Mouse (Mus musculus) T-cell, adult 2 months (primary cell): Measurements from ENCODE around the gene Stat6.
"Not testable (repeated sequence)": the region's sequence is repeated elsewhere in the genome, so short reads cannot be mapped to it uniquely, and the experiment has no call there.

Experiments
- DNase-seq: peaks from one replicate; pipeline ENCODE4 v3.0.0; 2022; ENCODE audit warnings: low spot score

Stat6 gene

DNA sequence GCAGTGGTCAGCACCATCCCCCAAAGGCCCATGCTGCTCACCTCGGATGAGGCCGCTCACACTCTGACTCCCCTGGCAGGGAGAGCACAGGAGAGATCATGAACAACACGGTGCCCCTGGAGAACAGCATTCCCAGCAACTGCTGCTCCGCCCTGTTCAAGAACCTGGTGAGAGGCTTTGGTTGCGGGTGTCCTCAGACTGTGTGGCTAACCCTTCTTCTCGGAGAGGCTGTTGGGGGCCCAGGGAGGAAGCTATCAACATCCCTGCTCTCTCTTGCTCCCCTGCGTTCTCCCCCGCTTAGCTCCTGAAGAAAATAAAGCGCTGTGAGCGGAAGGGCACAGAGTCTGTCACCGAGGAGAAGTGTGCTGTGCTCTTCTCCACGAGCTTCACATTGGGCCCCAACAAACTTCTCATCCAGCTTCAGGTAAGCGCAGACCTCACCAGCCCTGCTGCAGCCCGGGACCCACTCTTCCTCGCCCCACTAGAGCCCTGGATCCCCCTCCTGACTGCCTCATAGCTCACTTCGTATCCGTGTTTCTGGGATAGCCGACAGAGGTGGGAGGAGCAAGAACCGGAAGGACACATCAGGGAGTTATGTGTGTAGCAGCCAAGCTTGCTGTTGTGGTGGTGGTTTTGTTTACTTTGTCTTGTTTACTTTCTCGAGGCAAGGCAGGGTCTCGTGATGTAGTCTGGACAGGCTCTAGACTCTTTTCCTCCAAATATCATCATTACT, 10.3 kb downstream of the Stat6 start:
- DNase-seq, result no peak

- no peak for DNase-seq
Observed at GRCm38 (mm10) chr10:127654970-127655579, 12.3 kb downstream of the Stat6 start.

DNA sequence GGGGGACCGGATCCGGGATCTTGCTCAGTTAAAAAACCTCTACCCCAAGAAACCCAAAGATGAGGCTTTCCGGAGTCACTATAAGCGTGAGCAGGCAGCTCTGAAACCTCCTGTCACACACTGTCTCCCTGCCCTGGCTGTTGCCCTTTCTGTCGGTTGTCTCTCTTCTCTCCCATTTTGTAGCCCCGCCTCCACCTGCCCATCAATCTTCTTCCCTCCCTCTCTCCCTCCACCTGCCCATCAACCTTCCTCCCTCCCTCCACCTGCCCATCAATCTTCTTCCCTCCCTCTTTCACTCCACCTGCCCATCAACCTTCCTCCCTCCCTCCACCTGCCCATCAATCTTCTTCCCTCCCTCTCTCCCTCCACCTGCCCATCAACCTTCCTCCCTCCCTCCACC, 14.8 kb downstream of the Stat6 start:
- DNase-seq, result not testable (repeated sequence)

DNA sequence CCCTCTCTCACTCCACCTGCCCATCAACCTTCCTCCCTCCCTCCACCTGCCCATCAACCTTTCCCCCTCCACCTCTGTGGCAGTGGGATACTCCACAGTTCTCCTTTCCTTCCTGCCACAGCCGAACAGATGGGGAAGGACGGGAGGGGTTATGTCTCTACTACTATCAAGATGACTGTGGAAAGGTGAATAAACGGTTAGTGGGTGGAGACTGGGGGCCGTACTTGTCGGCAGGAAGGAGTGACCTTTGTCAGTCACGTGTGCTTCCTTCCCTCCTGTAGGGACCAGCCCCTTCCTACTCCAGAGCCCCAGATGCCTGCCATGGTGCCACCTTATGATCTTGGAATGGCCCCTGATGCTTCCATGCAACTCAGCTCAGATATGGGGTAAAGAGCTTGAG, 15.3 kb downstream of the Stat6 start:
- DNase-seq, result no peak

GRCm38 (mm10) chr10:127659551-127659950, 16.8 kb downstream of the Stat6 start:
- DNase-seq, result no peak

DNA sequence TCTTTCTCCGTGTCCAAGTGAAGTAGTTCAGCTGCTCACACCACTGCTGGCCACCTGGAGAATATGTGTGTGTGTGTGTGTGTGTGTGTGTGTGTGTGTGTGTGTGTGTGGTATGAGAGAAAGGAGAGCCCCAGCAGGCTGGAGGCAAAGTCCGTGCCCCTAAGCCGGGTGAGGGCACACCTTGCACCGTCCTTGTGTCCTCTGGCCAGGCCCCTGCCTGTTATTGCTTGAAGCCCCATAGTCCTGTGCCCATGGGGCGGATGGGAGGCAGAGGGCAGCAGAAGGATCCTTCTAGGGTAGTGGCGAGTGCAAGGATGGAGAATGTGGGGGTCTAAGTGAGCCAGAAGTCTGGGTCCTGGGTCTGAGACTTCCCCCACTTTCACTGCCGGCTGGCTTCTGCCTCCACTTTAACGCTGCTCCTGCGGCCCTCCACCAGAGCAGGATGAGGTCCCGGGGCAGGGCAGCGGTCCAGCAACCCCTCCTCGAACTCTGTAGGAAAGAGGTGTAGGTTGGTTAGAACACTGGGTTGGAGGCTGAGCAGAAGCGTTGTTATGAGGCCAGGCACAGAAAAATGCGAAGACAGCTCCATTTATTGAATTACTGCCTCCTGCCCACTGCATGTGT, 18.6 kb downstream of the Stat6 start:
- DNase-seq, result no peak

- peak; percentile 66 for DNase-seq
Observed at GRCm38 (mm10) chr10:127661915-127662663, 19.3 kb downstream of the Stat6 start.

- peak; percentile 39 for DNase-seq
Observed at GRCm38 (mm10) chr10:127662666-127663253, 20.0 kb downstream of the Stat6 start.

DNA sequence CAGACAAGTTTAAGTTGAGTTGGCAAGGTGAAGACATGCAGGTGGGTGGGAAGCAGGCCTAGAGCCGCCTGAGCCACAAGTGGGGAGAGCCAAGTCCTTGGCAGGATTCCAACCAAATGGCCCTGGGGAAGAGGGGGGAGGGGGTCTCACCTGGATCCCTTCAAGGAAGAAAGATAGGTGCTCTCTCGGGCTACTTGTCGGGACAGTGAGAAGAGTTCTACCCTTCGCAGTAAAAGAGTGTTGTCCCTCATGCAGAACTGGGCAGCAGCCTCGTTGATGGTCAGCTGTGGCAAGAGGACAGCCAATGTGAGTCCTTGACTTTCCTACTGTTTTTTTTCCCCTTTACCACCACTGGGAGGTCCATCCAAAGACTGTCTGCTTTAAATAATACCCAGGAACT, 20.8 kb downstream of the Stat6 start:
- no peak for DNase-seq

GRCm38 (mm10) chr10:127664166-127664565, 21.4 kb downstream of the Stat6 start:
- DNase-seq, result no peak

DNA sequence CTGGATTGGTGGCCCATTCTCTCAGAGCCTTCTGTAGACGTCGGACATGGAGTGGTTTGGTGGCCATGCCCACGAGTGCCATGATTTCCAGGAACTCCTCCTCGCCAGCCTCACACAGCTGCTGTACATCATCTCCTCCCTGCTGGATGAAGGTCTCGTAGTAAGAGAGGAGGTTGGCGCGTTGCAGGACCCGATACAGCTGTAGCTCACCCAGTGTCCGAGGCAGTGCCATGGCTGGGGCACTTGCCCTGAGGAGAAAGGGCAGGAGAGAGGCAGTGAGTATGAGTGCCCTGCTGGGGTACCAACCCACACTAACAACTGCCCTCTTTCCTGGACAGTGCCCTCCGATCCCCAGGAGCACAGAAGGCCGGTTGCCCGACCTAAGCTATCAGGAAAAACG, 22.1 kb downstream of the Stat6 start:
- DNase-seq, result no peak

DNA sequence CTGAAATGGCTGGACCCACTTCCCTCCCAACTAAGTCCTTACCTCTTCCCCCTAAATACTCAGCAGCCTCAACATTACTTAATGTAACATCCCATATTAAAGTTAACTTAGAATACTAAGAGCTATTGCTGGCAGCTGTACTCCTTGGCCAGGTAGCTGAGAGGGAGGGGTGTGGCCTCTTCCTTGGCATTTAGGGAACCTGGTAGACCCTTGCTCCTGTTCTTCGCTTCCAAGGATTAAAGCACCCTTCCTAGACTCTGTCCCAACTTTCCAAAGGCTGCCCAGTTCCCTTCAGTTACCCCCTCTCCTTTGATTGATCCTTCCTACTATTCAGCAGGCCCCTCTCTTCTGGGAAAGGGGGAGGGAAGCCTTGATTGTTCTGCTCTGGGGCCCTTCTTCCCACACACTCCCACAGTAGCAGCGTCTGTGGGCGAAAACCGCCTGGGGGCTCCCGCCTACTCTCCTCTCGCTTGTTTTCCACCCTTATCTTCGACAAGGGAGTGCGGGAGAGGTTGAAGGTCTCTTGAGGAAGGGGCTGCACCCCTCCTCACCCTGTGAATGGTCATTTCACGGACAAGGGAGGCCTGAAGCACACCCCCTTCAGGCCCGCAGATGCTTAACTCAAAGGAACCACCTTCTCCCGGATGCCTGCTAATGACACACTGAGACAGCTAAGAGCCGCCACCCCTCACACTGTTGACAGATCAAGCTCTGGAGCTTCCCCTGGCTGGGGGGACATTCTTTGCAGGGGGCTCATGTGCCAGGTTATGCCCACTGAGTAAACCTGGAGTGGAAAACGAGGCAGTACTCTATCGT, 22.8 kb downstream of the Stat6 start:
- peak; percentile 44 for DNase-seq

- DNase-seq, result peak; percentile 65
Observed at GRCm38 (mm10) chr10:127666501-127667268, 23.9 kb downstream of the Stat6 start, which contains the start of gene Nemp1. Nemp1 (plus strand) TSS chr10:127666901.

DNA sequence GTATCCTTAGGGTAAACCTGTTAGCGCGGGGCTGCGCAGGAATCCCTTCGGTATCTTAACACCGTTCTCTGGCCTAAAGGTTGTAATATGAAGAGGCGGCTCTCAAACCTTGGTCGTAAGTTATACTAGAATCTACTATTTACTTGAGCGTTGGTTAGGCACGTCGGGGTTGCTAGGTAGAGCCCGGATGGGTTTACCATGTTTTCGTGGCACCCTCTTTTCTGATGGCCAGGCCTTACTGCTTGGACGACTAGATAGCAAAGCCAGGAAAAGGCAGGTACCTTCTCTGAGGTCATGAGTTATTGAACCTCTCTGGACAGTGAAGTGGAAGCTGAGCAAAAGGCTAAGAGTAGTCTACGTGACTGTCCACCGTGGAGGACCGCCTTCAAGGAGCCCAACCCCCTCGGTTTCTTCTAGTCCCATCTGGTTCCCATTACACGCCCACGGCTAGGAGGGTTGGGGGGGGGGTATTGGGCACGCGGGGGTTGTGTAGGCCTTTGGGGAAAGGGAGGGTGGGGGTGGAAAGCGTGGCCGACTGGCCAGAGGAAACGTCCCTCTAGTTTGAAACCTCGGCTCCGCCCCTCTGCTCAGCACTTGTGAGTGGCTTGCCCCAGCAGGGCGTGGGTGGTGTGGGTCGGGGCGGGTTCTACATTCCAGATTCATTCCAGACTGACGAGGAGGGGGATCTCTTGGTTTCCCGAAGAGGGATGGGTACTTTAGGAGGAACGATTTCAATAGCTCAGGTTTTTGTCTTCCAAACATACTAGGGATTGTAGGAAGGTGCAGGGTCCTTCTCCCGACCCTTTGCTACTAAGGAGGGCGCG, 24.7 kb downstream of the Stat6 start:
- peak; percentile 60 for DNase-seq

DNA sequence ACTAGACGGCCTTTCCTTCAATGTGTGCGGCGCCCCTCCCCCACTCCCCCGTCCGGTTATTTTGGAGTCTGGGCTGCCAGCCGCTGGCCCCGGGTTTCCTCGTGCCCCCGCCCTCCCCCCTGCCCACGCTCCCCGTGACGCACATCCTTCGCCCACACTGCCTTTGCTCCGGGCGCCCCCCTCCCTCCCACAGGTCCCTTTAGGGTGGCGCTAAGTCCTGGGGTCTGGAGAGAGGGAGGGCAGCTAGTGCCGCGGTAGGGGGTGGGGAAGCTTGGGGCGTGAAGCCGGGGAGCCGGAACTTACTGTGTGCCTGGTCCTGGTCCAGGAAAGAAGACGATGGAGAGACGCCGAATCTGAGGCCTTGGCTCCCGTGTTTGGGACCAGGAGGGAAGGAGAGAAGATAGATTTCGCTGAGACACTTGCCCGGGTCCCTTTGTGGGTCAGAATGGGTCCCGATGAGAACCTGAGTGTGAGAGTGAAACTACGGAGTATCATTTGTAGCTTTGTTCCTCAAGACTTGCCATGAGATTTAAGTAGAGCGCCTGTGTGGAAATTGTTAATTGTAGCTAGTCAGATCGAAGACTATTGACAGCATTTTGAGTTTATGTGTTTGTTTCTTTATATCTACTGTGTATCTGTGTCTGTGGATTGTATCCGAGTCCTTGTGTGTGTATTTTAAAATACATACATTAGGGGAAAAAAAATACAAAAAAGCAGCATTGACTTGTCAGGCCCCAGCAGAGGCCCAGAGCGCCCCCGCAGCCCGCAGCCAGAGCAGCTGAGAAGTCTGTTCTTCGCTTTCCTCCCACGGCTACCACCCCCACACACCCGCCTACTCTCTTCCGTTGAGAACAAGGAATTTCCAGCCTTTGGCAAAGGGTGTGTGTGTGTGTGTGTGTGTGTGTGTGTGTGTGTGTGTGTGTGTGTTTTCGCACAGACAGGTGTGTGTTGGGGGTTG, 25.6 kb downstream of the Stat6 start, which contains the start of gene Nab2:
Gene Nab2 (minus strand): TSS at position 476 of the 958 bp plus-strand sequence.
- peak; percentile 84 for DNase-seq

- DNase-seq, result no peak
Observed at GRCm38 (mm10) chr10:127669170-127669569, 26.4 kb downstream of the Stat6 start.

- peak; percentile 28 for DNase-seq
Observed at GRCm38 (mm10) chr10:127670185-127670584, 27.4 kb downstream of the Stat6 start.

DNA sequence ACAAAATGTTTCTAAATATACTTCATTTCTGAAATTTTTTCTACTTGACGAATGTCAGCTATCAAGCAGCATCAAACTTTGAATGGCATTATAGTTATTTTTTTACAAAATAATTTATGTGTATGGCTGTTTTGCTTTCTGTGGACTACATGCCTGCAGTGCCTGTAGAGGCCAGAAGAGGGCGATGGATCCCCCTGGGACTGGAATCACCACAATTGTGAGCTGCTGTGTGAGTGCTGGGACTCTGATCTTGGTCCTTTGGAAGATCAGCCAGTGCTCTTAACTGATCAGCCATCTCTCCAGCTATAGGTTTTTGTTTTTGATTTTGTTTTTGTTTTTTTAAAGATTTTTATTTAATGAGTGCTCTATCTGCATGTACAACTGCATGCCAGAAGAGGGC, 28.5 kb downstream of the Stat6 start:
- peak; percentile 56 for DNase-seq
